Mouse (Mus musculus): ENCODE results near the gene Gna11. TPM values are rescaled to one million over a fixed set of nuclear protein-coding genes. Genes with fewer than 3 reads are reported as not detected.
A peak's percentile ranks its signal among the peaks of the same experiment; 100 is the strongest.

Gna11 gene
- polyA plus RNA-seq, 2 experiments = 89.1 to 97.4 TPM

GRCm38 (mm10) chr10:81502658-81503057, 42.3 kb downstream of the Gna11 start:
- peak overlapping the region; percentile 31 for H3K4me3 ChIP-seq (replicated peaks; ENCODE audit: low read length)
- no peaks in the 10 kb centered on the region for H3K9me3 ChIP-seq (ENCODE audit: control insufficient read depth, low read length)
- no peaks in the 10 kb centered on the region for H3K27me3 ChIP-seq (ENCODE audit: control insufficient read depth, insufficient read depth, low read length)
- DNase-seq (ENCODE audit: low spot score) (peak; percentile 51), ATAC-seq (ENCODE audit: low FRiP score, low read depth) (peak; percentile 58)
- H3K36me3 ChIP-seq (ENCODE audit: control insufficient read depth, insufficient read depth, low read length) = no peaks in the 10 kb centered on the region
- peak overlapping the region; percentile 36; the same call in 1 of the 2 replicates for H3K9ac ChIP-seq (ENCODE audit: low read depth, low read length, severe bottlenecking)
- peaks cover 3% of the 10 kb centered on the region; the same call in 1 of the 2 replicates for H3K4me1 ChIP-seq (ENCODE audit: control insufficient read depth, insufficient read depth, low read length)
- 13% methylated on average over 36 of the region's 36 CpGs for WGBS
- H3K27ac ChIP-seq (replicated peaks; ENCODE audit: low read depth, low read length) = no peak overlapping the region
- TF ChIP-seq POLR2A (IDR thresholded peaks at IDR 0.05; ENCODE audit: borderline replicate concordance, extremely low read depth, insufficient read depth, insufficient read length) = no peak
- peak overlapping the region; percentile 65 for H3K4me2 ChIP-seq (replicated peaks; ENCODE audit: low read depth, low read length, severe bottlenecking)

GRCm38 (mm10) chr10:81501863-81502262, 43.1 kb downstream of the Gna11 start:
- no peak for TF ChIP-seq POLR2A (IDR thresholded peaks at IDR 0.05; ENCODE audit: borderline replicate concordance, extremely low read depth, insufficient read depth, insufficient read length)

GRCm38 (mm10) chr10:81500032-81500431, 45.0 kb downstream of the Gna11 start, which contains the start of gene S1pr4:
Gene S1pr4 (minus strand): TSS chr10:81500132.
- TF ChIP-seq POLR2A (IDR thresholded peaks at IDR 0.05; ENCODE audit: borderline replicate concordance, extremely low read depth, insufficient read depth, insufficient read length) = no peak
- H3K4me2 ChIP-seq (replicated peaks; ENCODE audit: low read depth, low read length, severe bottlenecking) = no peak within 1 kb of the TSS
- ATAC-seq (ENCODE audit: low FRiP score, low read depth) = no peak
- H3K9me3 ChIP-seq (ENCODE audit: control insufficient read depth, low read length) = no peaks in the 10 kb centered on the region
- no peaks in the 10 kb centered on the region for H3K27me3 ChIP-seq (ENCODE audit: control insufficient read depth, insufficient read depth, low read length)
- no peak for DNase-seq (ENCODE audit: low spot score)
- peaks cover 9% of the 10 kb centered on the region for H3K4me1 ChIP-seq (ENCODE audit: control insufficient read depth, insufficient read depth, low read length)
- 87% methylated on average over 3 of the region's 3 CpGs for WGBS
- H3K4me3 ChIP-seq (replicated peaks; ENCODE audit: low read length) = no peak within 1 kb of the TSS
- H3K36me3 ChIP-seq (ENCODE audit: control insufficient read depth, insufficient read depth, low read length) = no peaks in the 10 kb centered on the region
- no peak within 1 kb of the TSS for H3K9ac ChIP-seq (ENCODE audit: low read depth, low read length, severe bottlenecking)
- H3K27ac ChIP-seq (replicated peaks; ENCODE audit: low read depth, low read length) = no peak within 1 kb of the TSS

More at GRCm38 (mm10) chr10:81501863-81502262, 43.1 kb downstream of the Gna11 start:
- DNase-seq (ENCODE audit: low spot score) (no peak), ATAC-seq (ENCODE audit: low FRiP score, low read depth) (no peak)
- Histone ChIP-seq H3K27ac (replicated peaks; ENCODE audit: low read depth, low read length) (no peak overlapping the region), H3K27me3 (ENCODE audit: control insufficient read depth, insufficient read depth, low read length) (no peaks in the 10 kb centered on the region), H3K36me3 (ENCODE audit: control insufficient read depth, insufficient read depth, low read length) (no peaks in the 10 kb centered on the region), H3K4me3 (replicated peaks; ENCODE audit: low read length) (no peak overlapping the region), H3K9me3 (ENCODE audit: control insufficient read depth, low read length) (no peaks in the 10 kb centered on the region), H3K4me2 (replicated peaks; ENCODE audit: low read depth, low read length, severe bottlenecking) (no peak overlapping the region), H3K4me1 (ENCODE audit: control insufficient read depth, insufficient read depth, low read length) (peaks cover 3% of the 10 kb centered on the region; the same call in 1 of the 2 replicates), H3K9ac (ENCODE audit: low read depth, low read length, severe bottlenecking) (no peak overlapping the region)
- WGBS = 84% methylated on average over 5 of the region's 5 CpGs

GRCm38 (mm10) chr10:81499250-81499901, 45.6 kb downstream of the Gna11 start:
- Histone ChIP-seq H3K27ac (replicated peaks; ENCODE audit: low read depth, low read length) (no peak overlapping the region), H3K4me3 (replicated peaks; ENCODE audit: low read length) (no peak overlapping the region)
- no peak for ATAC-seq (ENCODE audit: low FRiP score, low read depth)

GRCm38 (mm10) chr10:81498316-81499249, 46.4 kb downstream of the Gna11 start:
- H3K9ac ChIP-seq (ENCODE audit: low read depth, low read length, severe bottlenecking) = no peak overlapping the region
- ATAC-seq (ENCODE audit: low FRiP score, low read depth) = no peak

More at GRCm38 (mm10) chr10:81499250-81499901, 45.6 kb downstream of the Gna11 start:
- DNase-seq (ENCODE audit: low spot score) = no peak
- H3K27me3 ChIP-seq (ENCODE audit: control insufficient read depth, insufficient read depth, low read length) = no peaks in the 10 kb centered on the region
- 72% methylated on average over 21 of the region's 23 CpGs for WGBS
- no peak for TF ChIP-seq POLR2A (IDR thresholded peaks at IDR 0.05; ENCODE audit: borderline replicate concordance, extremely low read depth, insufficient read depth, insufficient read length)
- H3K4me1 ChIP-seq (ENCODE audit: control insufficient read depth, insufficient read depth, low read length) = peaks cover 15% of the 10 kb centered on the region
- H3K9ac ChIP-seq (ENCODE audit: low read depth, low read length, severe bottlenecking) = no peak overlapping the region
- H3K9me3 ChIP-seq (ENCODE audit: control insufficient read depth, low read length) = no peaks in the 10 kb centered on the region
- H3K4me2 ChIP-seq (replicated peaks; ENCODE audit: low read depth, low read length, severe bottlenecking) = no peak overlapping the region
- H3K36me3 ChIP-seq (ENCODE audit: control insufficient read depth, insufficient read depth, low read length) = no peaks in the 10 kb centered on the region

More at GRCm38 (mm10) chr10:81498316-81499249, 46.4 kb downstream of the Gna11 start:
- H3K27ac ChIP-seq (replicated peaks; ENCODE audit: low read depth, low read length) = no peak overlapping the region
- TF ChIP-seq POLR2A (IDR thresholded peaks at IDR 0.05; ENCODE audit: borderline replicate concordance, extremely low read depth, insufficient read depth, insufficient read length) = no peak
- no peak overlapping the region for H3K4me2 ChIP-seq (replicated peaks; ENCODE audit: low read depth, low read length, severe bottlenecking)
- no peaks in the 10 kb centered on the region for H3K27me3 ChIP-seq (ENCODE audit: control insufficient read depth, insufficient read depth, low read length)
- no peaks in the 10 kb centered on the region for H3K9me3 ChIP-seq (ENCODE audit: control insufficient read depth, low read length)
- peaks cover 15% of the 10 kb centered on the region for H3K4me1 ChIP-seq (ENCODE audit: control insufficient read depth, insufficient read depth, low read length)
- 0 out of 2 replicates have a peak, but pooled peaks cover 2% of the 10 kb centered on the region for H3K36me3 ChIP-seq (ENCODE audit: control insufficient read depth, insufficient read depth, low read length)
- DNase-seq (ENCODE audit: low spot score) = no peak
- no peak overlapping the region for H3K4me3 ChIP-seq (replicated peaks; ENCODE audit: low read length)
- WGBS = 86% methylated on average over 38 of the region's 38 CpGs
